Mouse (Mus musculus): ENCODE results near the gene Fam120b. TPM values are rescaled to one million over a fixed set of nuclear protein-coding genes. Genes with fewer than 3 reads are reported as not detected.

Gene Fam120b
- polyA plus RNA-seq, 1 experiment from 2014 or later, result 40.4 TPM

- ATAC-seq (ENCODE audit: low FRiP score, low read depth), result peak; percentile 48
- Histone ChIP-seq H3K27me3 (peaks cover 29% of the 10 kb centered on the region), H3K9me3 (no peaks in the 10 kb centered on the region), H3K36me3 (no peaks in the 10 kb centered on the region), H3K27ac (replicated peaks) (peak overlapping the region; percentile 89), H3K4me2 (replicated peaks) (peak overlapping the region; percentile 83), H3K4me3 (peak overlapping the region; percentile 43), H3K9ac (replicated peaks) (peak overlapping the region; percentile 29; the same call in 1 of the 2 replicates), H3K4me1 (peaks cover 57% of the 10 kb centered on the region)
- 1% methylated on average over 22 of the region's 22 CpGs for WGBS
These were observed 14.7 kb upstream of the Fam120b start for GRCm38 (mm10) chr17:15381092-15381860.

- H3K27ac ChIP-seq (replicated peaks), result peak overlapping the region; percentile 89
- no peak overlapping the region for H3K9ac ChIP-seq (replicated peaks)
- peaks cover 35% of the 10 kb centered on the region for H3K27me3 ChIP-seq
- peak overlapping the region; percentile 83; the same call in 1 of the 2 replicates for H3K4me2 ChIP-seq (replicated peaks)
- peaks cover 57% of the 10 kb centered on the region for H3K4me1 ChIP-seq
- H3K36me3 ChIP-seq, result no peaks in the 10 kb centered on the region
- H3K9me3 ChIP-seq, result no peaks in the 10 kb centered on the region
- WGBS, result 8% methylated on average over 7 of the region's 7 CpGs
- no peak overlapping the region for H3K4me3 ChIP-seq
- no peak for ATAC-seq (ENCODE audit: low FRiP score, low read depth)
These were observed 13.9 kb upstream of the Fam120b start for GRCm38 (mm10) chr17:15381869-15382660.

- H3K36me3 ChIP-seq, result no peaks in the 10 kb centered on the region
- H3K4me3 ChIP-seq, result no peak overlapping the region
- H3K27me3 ChIP-seq, result peaks cover 35% of the 10 kb centered on the region
- H3K4me2 ChIP-seq (replicated peaks), result no peak overlapping the region
- WGBS, result 94% methylated on average over 5 of the region's 5 CpGs
- no peak overlapping the region for H3K9ac ChIP-seq (replicated peaks)
- no peak for ATAC-seq (ENCODE audit: low FRiP score, low read depth)
- no peaks in the 10 kb centered on the region for H3K9me3 ChIP-seq
- H3K4me1 ChIP-seq, result peaks cover 45% of the 10 kb centered on the region
- no peak overlapping the region for H3K27ac ChIP-seq (replicated peaks)
These were observed 12.6 kb upstream of the Fam120b start for GRCm38 (mm10) chr17:15383360-15383759.

- Histone ChIP-seq H3K4me2 (replicated peaks) (no peak overlapping the region), H3K27ac (replicated peaks) (no peak overlapping the region), H3K9ac (replicated peaks) (no peak overlapping the region), H3K9me3 (no peaks in the 10 kb centered on the region), H3K27me3 (peaks cover 20% of the 10 kb centered on the region), H3K4me1 (no peaks in the 10 kb centered on the region), H3K4me3 (no peak overlapping the region), H3K36me3 (no peaks in the 10 kb centered on the region)
- 76% methylated on average over 4 of the region's 4 CpGs for WGBS
- no peak for ATAC-seq (ENCODE audit: low FRiP score, low read depth)
These were observed 7.1 kb upstream of the Fam120b start for GRCm38 (mm10) chr17:15388892-15389291.

GRCm38 (mm10) chr17:15389356-15389755, 6.6 kb upstream of the Fam120b start:
- no peaks in the 10 kb centered on the region for H3K4me1 ChIP-seq
- no peak for ATAC-seq (ENCODE audit: low FRiP score, low read depth)
- no peak overlapping the region for H3K4me3 ChIP-seq
- H3K9ac ChIP-seq (replicated peaks), result no peak overlapping the region
- no peak overlapping the region for H3K4me2 ChIP-seq (replicated peaks)
- H3K9me3 ChIP-seq, result no peaks in the 10 kb centered on the region
- H3K36me3 ChIP-seq, result no peaks in the 10 kb centered on the region
- no peak overlapping the region for H3K27ac ChIP-seq (replicated peaks)
- H3K27me3 ChIP-seq, result peaks cover 21% of the 10 kb centered on the region
- WGBS, result 80% methylated on average over 8 of the region's 8 CpGs

- H3K9ac ChIP-seq (replicated peaks), result no peak overlapping the region
- H3K9me3 ChIP-seq, result no peaks in the 10 kb centered on the region
- H3K4me3 ChIP-seq, result no peak overlapping the region
- H3K4me2 ChIP-seq (replicated peaks), result no peak overlapping the region
- 96% methylated on average over 17 of the region's 17 CpGs for WGBS
- ATAC-seq (ENCODE audit: low FRiP score, low read depth), result no peak
- H3K36me3 ChIP-seq, result peaks cover 48% of the 10 kb centered on the region
- H3K27me3 ChIP-seq, result no peaks in the 10 kb centered on the region
- peaks cover 13% of the 10 kb centered on the region for H3K4me1 ChIP-seq
- no peak overlapping the region for H3K27ac ChIP-seq (replicated peaks)
These were observed 5.7 kb downstream of the Fam120b start for GRCm38 (mm10) chr17:15401716-15402115.

- no peaks in the 10 kb centered on the region for H3K4me1 ChIP-seq
- peaks cover 93% of the 10 kb centered on the region for H3K36me3 ChIP-seq
- no peak overlapping the region for H3K27ac ChIP-seq (replicated peaks)
- no peak overlapping the region for H3K4me2 ChIP-seq (replicated peaks)
- no peaks in the 10 kb centered on the region for H3K9me3 ChIP-seq
- no peak overlapping the region for H3K4me3 ChIP-seq
- WGBS, result 92% methylated on average over 2 of the region's 2 CpGs
- H3K9ac ChIP-seq (replicated peaks), result no peak overlapping the region
- no peaks in the 10 kb centered on the region for H3K27me3 ChIP-seq
- no peak for ATAC-seq (ENCODE audit: low FRiP score, low read depth)
These were observed 10.6 kb downstream of the Fam120b start for GRCm38 (mm10) chr17:15406576-15406975.

GRCm38 (mm10) chr17:15409261-15409660, 13.3 kb downstream of the Fam120b start:
- Histone ChIP-seq H3K9ac (replicated peaks) (no peak overlapping the region), H3K27ac (replicated peaks) (no peak overlapping the region), H3K4me2 (replicated peaks) (no peak overlapping the region), H3K36me3 (peaks cover 88% of the 10 kb centered on the region), H3K4me1 (no peaks in the 10 kb centered on the region), H3K9me3 (no peaks in the 10 kb centered on the region), H3K27me3 (no peaks in the 10 kb centered on the region), H3K4me3 (no peak overlapping the region)
- no peak for ATAC-seq (ENCODE audit: low FRiP score, low read depth)
- WGBS, result 88% methylated on average over 10 of the region's 10 CpGs

GRCm38 (mm10) chr17:15410861-15411260, 14.9 kb downstream of the Fam120b start:
- WGBS, result 71% methylated on average over 1 of the region's 1 CpGs
- no peak for ATAC-seq (ENCODE audit: low FRiP score, low read depth)
- no peak overlapping the region for H3K4me2 ChIP-seq (replicated peaks)
- H3K36me3 ChIP-seq, result peaks cover 90% of the 10 kb centered on the region
- H3K4me3 ChIP-seq, result no peak overlapping the region
- no peaks in the 10 kb centered on the region for H3K27me3 ChIP-seq
- H3K27ac ChIP-seq (replicated peaks), result no peak overlapping the region
- H3K4me1 ChIP-seq, result no peaks in the 10 kb centered on the region
- H3K9me3 ChIP-seq, result no peaks in the 10 kb centered on the region
- no peak overlapping the region for H3K9ac ChIP-seq (replicated peaks)

GRCm38 (mm10) chr17:15416596-15417215, 20.7 kb downstream of the Fam120b start:
- Histone ChIP-seq H3K9ac (replicated peaks) (no peak overlapping the region), H3K27ac (replicated peaks) (no peak overlapping the region), H3K4me1 (no peaks in the 10 kb centered on the region), H3K36me3 (peaks cover 91% of the 10 kb centered on the region), H3K9me3 (no peaks in the 10 kb centered on the region), H3K4me2 (replicated peaks) (no peak overlapping the region), H3K27me3 (no peaks in the 10 kb centered on the region), H3K4me3 (no peak overlapping the region)
- ATAC-seq (ENCODE audit: low FRiP score, low read depth), result no peak
- WGBS, result 95% methylated on average over 12 of the region's 12 CpGs

GRCm38 (mm10) chr17:15419534-15419933, 23.5 kb downstream of the Fam120b start:
- H3K9me3 ChIP-seq, result no peaks in the 10 kb centered on the region
- H3K4me3 ChIP-seq, result no peak overlapping the region
- peaks cover 94% of the 10 kb centered on the region for H3K36me3 ChIP-seq
- no peak overlapping the region for H3K9ac ChIP-seq (replicated peaks)
- no peaks in the 10 kb centered on the region for H3K4me1 ChIP-seq
- no peak for ATAC-seq (ENCODE audit: low FRiP score, low read depth)
- no peak overlapping the region for H3K27ac ChIP-seq (replicated peaks)
- no peaks in the 10 kb centered on the region for H3K27me3 ChIP-seq
- H3K4me2 ChIP-seq (replicated peaks), result no peak overlapping the region
- 90% methylated on average over 8 of the region's 8 CpGs for WGBS
